29 mouse cellular contexts compared by ENCODE assay signal in genomic region chr1:127434829-127435228, GRCm38 (mm10).
DNase-seq lines count a peak whose midpoint lies in the region; ATAC-seq and TF ChIP-seq lines count a peak whose summit lies in the region.
"Had no signal": no experiment of that assay in that cellular context is flagged by ENCODE, and none has a peak within 500 bp of the region (broad histone marks: within the 10 kb centered on the region; RNA-seq: fewer than 3 reads in every experiment).

No protein-coding gene starts in this region.

- no peaks in the 10 kb centered on the region for H3K36me3 ChIP-seq in intestine, embryonic 16.5 days (ENCODE audit: control insufficient read depth, insufficient read depth, low read length)
- H3K36me3 ChIP-seq: embryonic facial prominence, embryonic 12.5 days; forebrain, embryonic 12.5 days; heart, embryonic 12.5 days; kidney, embryonic 15.5 days; limb, embryonic 10.5 days; neural tube, embryonic 12.5 days had no signal

- peak; percentile 41 to 52 for DNase-seq in layer of hippocampus, adult 2 months (ENCODE audit: low spot score in 2 of 2)
- no peak for DNase-seq in layer of hippocampus, postnatal 36 days
- peak; percentile 54 for DNase-seq in right cerebral cortex, adult 2 months (ENCODE audit: low spot score in 2 of 2)
- DNase-seq in right cerebral cortex, postnatal 14 days: no peak
- DNase-seq in NIH3T3 (ENCODE audit: low read depth): peak; percentile 73
- DNase-seq in left cerebral cortex, postnatal 36 days (ENCODE audit: low spot score in 2 of 2): peak; percentile 29 to 46
- no peak for DNase-seq in MN1 (ENCODE audit: low spot score)
- DNase-seq: adrenal gland, adult 8-10 months; cerebellum, adult 18-20 months; cerebellum, postnatal 25 days; gastrocnemius, postnatal 14 days; heart, adult 11 months; heart, postnatal 14 days; kidney, adult 11 months; kidney, postnatal 4 days; liver; lung, postnatal 4 days; midbrain, embryonic 14.5 days; retina, postnatal 1 day; thymus, postnatal 25 days had no signal

- H3K27ac ChIP-seq in layer of hippocampus, adult 2 months: peak overlapping the region; percentile 55; the same call in 1 of the 2 replicates
- no peak overlapping the region for H3K27ac ChIP-seq in intestine, embryonic 16.5 days (ENCODE audit: low read length)
- H3K27ac ChIP-seq: embryonic facial prominence, embryonic 12.5 days; forebrain, embryonic 12.5 days; kidney, embryonic 15.5 days; limb, embryonic 10.5 days; neural tube, embryonic 12.5 days had no signal

- H3K4me1 ChIP-seq in intestine, embryonic 16.5 days (ENCODE audit: control insufficient read depth, insufficient read depth, low read length): peaks cover 5% of the 10 kb centered on the region; the same call in 1 of the 2 replicates

- intact Hi-C loops in left cerebral cortex, postnatal 36 days (cut with DNase I): no loop called here

- TF ChIP-seq CTCF in layer of hippocampus, adult 2 months (conservative IDR thresholded peaks at IDR 0.05): no peak

- ATAC-seq in intestine, embryonic 16.5 days: no peak
- ATAC-seq: activated CD4-positive, CD25-positive, alpha-beta regulatory T cell, adult 4 months; CD4-positive, CD25-positive, alpha-beta regulatory T cell, adult 4 months had no signal

- 88% methylated on average over 4 of the region's 4 CpGs for WGBS in intestine, embryonic 16.5 days

- H3K9ac ChIP-seq in intestine, embryonic 16.5 days (ENCODE audit: low read depth, low read length): no peak overlapping the region
- H3K9ac ChIP-seq: embryonic facial prominence, embryonic 12.5 days; forebrain, embryonic 12.5 days; heart, embryonic 12.5 days; kidney, embryonic 15.5 days; neural tube, embryonic 12.5 days had no signal

- H3K9me3 ChIP-seq in intestine, embryonic 16.5 days (ENCODE audit: control insufficient read depth, low read length): no peaks in the 10 kb centered on the region
- H3K9me3 ChIP-seq: embryonic facial prominence, embryonic 12.5 days; forebrain, embryonic 12.5 days; heart, embryonic 12.5 days; kidney, embryonic 15.5 days; limb, embryonic 10.5 days; neural tube, embryonic 12.5 days had no signal

- H3K27me3 ChIP-seq in intestine, embryonic 16.5 days (replicated peaks; ENCODE audit: control insufficient read depth, insufficient read depth, low read length): no peaks in the 10 kb centered on the region
- H3K27me3 ChIP-seq: embryonic facial prominence, embryonic 12.5 days; forebrain, embryonic 12.5 days; heart, embryonic 12.5 days; kidney, embryonic 15.5 days; neural tube, embryonic 12.5 days had no signal

- no peak overlapping the region for H3K4me2 ChIP-seq in intestine, embryonic 16.5 days (ENCODE audit: low read depth, low read length)
- H3K4me2 ChIP-seq: embryonic facial prominence, embryonic 12.5 days; forebrain, embryonic 12.5 days; heart, embryonic 12.5 days; kidney, embryonic 15.5 days; neural tube, embryonic 12.5 days had no signal

- no peak overlapping the region for H3K4me3 ChIP-seq in layer of hippocampus, adult 2 months
- H3K4me3 ChIP-seq in intestine, embryonic 16.5 days (ENCODE audit: low read length): no peak overlapping the region
- H3K4me3 ChIP-seq: embryonic facial prominence, embryonic 12.5 days; forebrain, embryonic 12.5 days; heart, embryonic 12.5 days; kidney, embryonic 15.5 days; limb, embryonic 10.5 days; neural tube, embryonic 12.5 days had no signal

Comparison
In these comparisons a context has a peak if more than half of its experiments do, and no peak if none do; other contexts are left out.
1. DNase-seq: peak in layer of hippocampus, adult 2 months (2 of 2), right cerebral cortex, adult 2 months (2 of 2), NIH3T3 (single experiment) and left cerebral cortex, postnatal 36 days (2 of 2); none in layer of hippocampus, postnatal 36 days (0 of 2), right cerebral cortex, postnatal 14 days (single experiment) and MN1 (single experiment).